Mouse (Mus musculus) heart, adult 2 months (tissue): ENCODE data around the gene Cacna1a. TPM values are rescaled to one million over a fixed set of nuclear protein-coding genes. Genes with fewer than 3 reads are reported as not detected.

Source experiments
- DNase-seq, 2 experiments: peaks; one replicate each; pipeline ENCODE4 v3.0.0; 2021
- H3K27ac ChIP-seq: fragments of 200-600 bp; 2 replicates; pipeline ENCODE4 v1.8.1; 2022
- H3K27me3 ChIP-seq: fragments of 200-500 bp; 2 replicates; pipeline ENCODE4 v1.6.1; 2012; ENCODE audit warnings: mild to moderate bottlenecking, low read length, inconsistent platforms, mixed read lengths; ENCODE audit not compliant: control insufficient read depth, insufficient read depth
- H3K36me3 ChIP-seq: fragments of 200-500 bp; 2 replicates; pipeline ENCODE4 v1.6.1; 2012; ENCODE audit warnings: low read length, inconsistent platforms; ENCODE audit not compliant: control insufficient read depth, insufficient read depth
- H3K4me1 ChIP-seq: fragments of 200-500 bp; 2 replicates; pipeline ENCODE4 v1.6.1; 2011; ENCODE audit warnings: low read length; ENCODE audit not compliant: control insufficient read depth, insufficient read depth
- H3K4me3 ChIP-seq: fragments of 200-600 bp; 2 replicates; pipeline ENCODE4 v1.8.1; 2022
- H3K79me2 ChIP-seq: fragments of 200-500 bp; replicated peaks from 2 replicates; pipeline ENCODE4 v1.6.1; 2012; ENCODE audit warnings: mild to moderate bottlenecking, inconsistent platforms, low read length, moderate library complexity, mixed read lengths; ENCODE audit not compliant: control insufficient read depth, insufficient read depth
- H3K9ac ChIP-seq: fragments of 200-500 bp; 2 replicates; pipeline ENCODE4 v1.6.1; 2012; ENCODE audit warnings: low read depth, mild to moderate bottlenecking, control low read depth, inconsistent platforms, low read length, mixed read lengths
- CTCF ChIP-seq: fragments of 200-600 bp; IDR thresholded peaks from 2 replicates; pipeline ENCODE4 v1.8.1; 2022; ENCODE audit warnings: antibody characterized with exemption, mild to moderate bottlenecking, moderate library complexity
- EP300 ChIP-seq: fragments of 200-500 bp; IDR thresholded peaks from 2 replicates; pipeline ENCODE4 v1.6.1; 2011; ENCODE audit warnings: low read depth, low read length, control low read depth; ENCODE audit not compliant: insufficient read depth
- POLR2A ChIP-seq: fragments of 200-500 bp; IDR thresholded peaks from 2 replicates; pipeline ENCODE4 v1.6.1; 2011; ENCODE audit warnings: mild to moderate bottlenecking, low read depth, low read length, control low read depth; ENCODE audit not compliant: insufficient read depth
- WGBS: fragments of 180-500 bp; shearing (Covaris S2); methylation state at CpG from one replicate; pipeline ENCODE4 v1.1.7; 2018; 5-methylcytosine and 5-hydroxymethylcytosine counted together
- intact Hi-C: fragments of 180-260 bp; cut with DNase I; formaldehyde crosslinking; loops from one replicate; pipeline ENCODE4 v1.15.1; 2025
- polyA plus RNA-seq: library from polyadenylated mRNA; depleted of rRNA; stranded (reverse); fragments of >200 nt; gene quantifications from 2 replicates; pipeline ENCODE4 v1.2.3, GENCODE M21; 2012
- total RNA-seq, 2 experiments: library from RNA; stranded (reverse); gene quantifications; 2 replicates each; pipeline ENCODE4 v1.2.3; 2021

Cacna1a gene
- total and polyA plus RNA-seq, 3 experiments = 2.5 to 4.4 (median 2.7) TPM

DNA sequence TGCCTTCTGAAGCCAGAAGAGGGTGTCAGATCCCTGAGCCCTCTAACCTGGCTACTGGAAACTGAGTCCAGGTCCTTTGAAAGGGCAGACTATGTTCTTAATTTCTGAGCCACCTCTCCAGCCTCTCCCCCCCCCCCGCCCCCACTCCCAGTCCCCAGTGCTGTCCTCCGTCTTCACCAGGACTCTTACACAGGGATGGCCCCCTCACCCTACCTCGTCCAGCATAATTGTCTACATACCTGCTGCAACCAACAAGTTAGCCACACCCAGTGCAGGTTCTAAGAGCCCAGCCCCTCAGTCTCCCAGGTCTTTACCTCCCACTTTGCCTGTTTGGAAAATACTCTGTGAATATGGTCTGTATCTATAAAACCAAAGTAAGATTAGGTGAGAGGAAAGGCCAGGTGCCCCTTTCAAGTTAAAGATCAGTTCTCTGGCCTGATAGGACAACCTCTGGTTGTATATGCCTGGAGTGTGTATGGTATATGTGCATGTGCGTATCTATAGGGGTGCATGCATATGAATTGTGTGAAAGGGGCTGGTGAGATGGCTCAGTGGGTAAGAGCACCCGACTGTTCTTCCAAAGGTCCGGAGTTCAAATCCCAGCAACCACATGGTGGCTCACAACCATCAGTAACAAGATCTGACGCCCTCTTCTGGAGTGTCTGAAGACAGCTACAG is 252.5 kb downstream of the Cacna1a start:
- 79% methylated on average over 7 of the region's 7 CpGs for WGBS
- intact Hi-C loops = loop anchor here (2.0 kb wide), 1 partner anchor 170 kb away; no protein-coding TSS in a partner anchor

DNA sequence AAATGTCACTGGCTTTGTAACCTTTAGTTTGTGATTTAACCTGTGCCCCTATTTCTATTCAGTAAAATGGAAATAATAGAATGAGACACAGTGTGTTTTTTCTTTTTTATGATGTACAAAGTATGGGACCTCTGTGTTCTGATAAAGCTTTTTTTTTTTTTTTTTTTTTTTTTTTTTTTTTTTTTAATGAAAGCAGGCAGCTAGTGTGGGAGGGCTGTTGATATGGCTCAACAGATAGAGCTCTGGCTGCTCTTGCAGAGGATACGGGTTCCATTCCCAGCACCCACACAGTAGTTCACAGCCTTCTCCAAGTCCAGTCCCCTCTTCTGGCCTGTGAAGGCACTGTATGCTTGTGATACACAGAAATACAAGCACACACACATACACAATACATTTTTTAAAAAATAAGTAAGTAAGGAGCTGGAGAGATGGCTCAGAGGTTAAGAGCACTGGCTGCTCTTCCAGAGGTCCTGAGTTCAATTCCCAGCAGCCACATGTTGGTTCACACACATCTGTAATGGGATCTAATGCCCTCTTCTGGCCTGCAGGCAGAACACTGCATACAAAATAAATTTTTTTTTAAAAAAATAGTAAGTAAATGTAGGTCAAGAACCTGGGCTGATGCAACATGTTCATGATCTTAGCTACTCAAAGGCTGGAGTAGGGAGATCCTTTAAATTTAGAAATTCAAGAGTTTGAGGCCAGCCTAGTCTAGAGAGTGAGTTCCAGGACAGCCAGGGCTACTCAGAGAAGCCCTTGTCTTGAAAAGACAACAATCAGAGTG is 253.5 kb downstream of the Cacna1a start:
- H3K36me3 ChIP-seq = no peaks in the 10 kb centered on the region
- intact Hi-C loops = loop anchor here (2.0 kb wide), 1 partner anchor 169 kb away; no protein-coding TSS in a partner anchor
- 70% methylated on average over 1 of the region's 1 CpGs for WGBS

More for the DNA sequence above, 252.5 kb downstream of the Cacna1a start:
- DNase-seq = no peak
- H3K79me2 ChIP-seq = no peaks in the 10 kb centered on the region
- H3K9ac ChIP-seq = no peak overlapping the region
- no peaks in the 10 kb centered on the region for H3K36me3 ChIP-seq
- H3K27ac ChIP-seq = no peak overlapping the region
- no peak overlapping the region for H3K4me3 ChIP-seq
- TF ChIP-seq EP300 (no peak), POLR2A (no peak), CTCF (no peak)
- no peaks in the 10 kb centered on the region for H3K27me3 ChIP-seq
- H3K4me1 ChIP-seq = peaks cover 2% of the 10 kb centered on the region; the same call in 1 of the 2 replicates

DNA sequence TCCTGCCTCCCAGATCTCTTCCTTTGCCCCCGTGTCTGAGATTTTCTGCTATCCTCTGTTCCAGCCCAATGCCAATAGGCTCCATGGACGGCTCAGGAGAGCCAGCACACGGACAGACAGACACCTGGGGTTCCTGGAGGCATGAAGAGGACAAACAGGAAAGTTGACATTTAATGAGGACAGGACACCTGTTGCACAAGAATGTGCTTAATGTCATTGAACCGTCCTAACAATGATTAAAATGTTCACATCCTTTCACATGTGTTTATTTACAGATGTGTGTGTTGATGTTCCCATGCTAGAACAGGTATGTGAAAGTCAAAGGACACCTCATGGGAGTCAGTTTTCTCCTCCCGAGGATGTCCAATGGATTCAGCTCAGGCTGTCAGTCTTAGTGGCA is 254.8 kb downstream of the Cacna1a start:
- no peak overlapping the region for H3K4me3 ChIP-seq
- 71% methylated on average over 5 of the region's 5 CpGs for WGBS
- H3K9ac ChIP-seq = no peak overlapping the region
- H3K27ac ChIP-seq = no peak overlapping the region
- no peak for TF ChIP-seq CTCF
- no peak for TF ChIP-seq EP300
- TF ChIP-seq POLR2A = no peak
- no peaks in the 10 kb centered on the region for H3K27me3 ChIP-seq
- H3K36me3 ChIP-seq = no peaks in the 10 kb centered on the region
- H3K79me2 ChIP-seq = no peaks in the 10 kb centered on the region
- peaks cover 5% of the 10 kb centered on the region for H3K4me1 ChIP-seq
- intact Hi-C loops = no loop called here
- no peak for DNase-seq

More for the DNA sequence above, 253.5 kb downstream of the Cacna1a start:
- no peak overlapping the region for H3K9ac ChIP-seq
- no peak overlapping the region for H3K27ac ChIP-seq
- peaks cover 2% of the 10 kb centered on the region; the same call in 1 of the 2 replicates for H3K4me1 ChIP-seq
- no peaks in the 10 kb centered on the region for H3K27me3 ChIP-seq
- H3K4me3 ChIP-seq = no peak overlapping the region
- TF ChIP-seq EP300 = no peak
- DNase-seq = no peak
- H3K79me2 ChIP-seq = no peaks in the 10 kb centered on the region

DNA sequence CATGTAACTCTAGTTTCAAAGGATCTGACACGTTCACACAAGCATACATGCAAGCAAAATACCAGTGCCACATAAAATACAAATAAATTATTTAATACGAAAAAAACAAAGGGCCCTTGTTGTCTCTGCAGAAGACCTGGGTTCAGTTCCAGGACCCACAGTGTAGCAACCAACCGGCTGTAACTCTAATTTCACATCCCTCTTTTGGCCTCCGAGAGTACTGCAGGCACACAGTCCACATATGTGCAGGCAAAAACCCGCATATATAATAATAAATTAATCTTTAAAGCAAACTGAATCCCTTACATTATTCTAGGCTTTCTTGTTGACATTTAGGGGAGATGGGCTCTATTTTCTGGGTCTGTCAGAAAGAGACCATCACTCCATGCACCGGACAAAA is 258.6 kb downstream of the Cacna1a start:
- no peak for DNase-seq
- Histone ChIP-seq H3K4me1 (peaks cover 3% of the 10 kb centered on the region; the same call in 1 of the 2 replicates), H3K27me3 (no peaks in the 10 kb centered on the region), H3K27ac (no peak overlapping the region), H3K36me3 (no peaks in the 10 kb centered on the region), H3K9ac (no peak overlapping the region), H3K79me2 (no peaks in the 10 kb centered on the region), H3K4me3 (no peak overlapping the region)
- TF ChIP-seq EP300 (no peak), CTCF (peak; percentile 24)
- intact Hi-C loops = no loop called here
- WGBS = 61% methylated on average over 6 of the region's 6 CpGs

DNA sequence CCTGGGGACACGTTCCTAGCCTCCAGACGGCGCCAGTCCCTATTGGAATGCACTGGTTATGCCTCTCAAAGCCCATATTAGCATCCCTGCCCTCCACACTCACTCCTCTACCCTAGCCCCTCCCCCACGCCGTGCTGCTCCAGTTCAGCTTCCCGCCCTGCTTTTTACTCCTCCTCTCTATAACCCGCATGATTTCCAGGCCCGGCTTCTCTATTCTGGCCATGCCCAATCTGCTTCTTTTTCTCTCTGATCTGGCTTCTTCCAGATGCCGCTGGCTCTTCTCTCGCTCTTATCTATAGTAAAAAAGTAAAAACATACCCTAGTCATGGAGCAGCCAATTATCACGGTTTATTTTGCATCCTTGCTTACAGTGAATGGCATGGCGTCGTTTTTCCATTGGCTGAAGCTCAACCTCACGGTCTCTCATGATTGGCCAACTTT is 259.2 kb downstream of the Cacna1a start:
- TF ChIP-seq POLR2A = no peak
- TF ChIP-seq EP300 = no peak
- no peak for TF ChIP-seq CTCF
- peaks cover 3% of the 10 kb centered on the region; the same call in 1 of the 2 replicates for H3K4me1 ChIP-seq
- DNase-seq = peak in 1 of 2 experiments; percentile 20
- H3K36me3 ChIP-seq = no peaks in the 10 kb centered on the region
- H3K79me2 ChIP-seq = no peaks in the 10 kb centered on the region
- no peaks in the 10 kb centered on the region for H3K27me3 ChIP-seq
- WGBS = 4% methylated on average over 14 of the region's 14 CpGs
- intact Hi-C loops = no loop called here
- H3K9ac ChIP-seq = no peak overlapping the region; the same call in 1 of the 2 replicates
- H3K4me3 ChIP-seq = no peak overlapping the region
- no peak overlapping the region for H3K27ac ChIP-seq

DNA sequence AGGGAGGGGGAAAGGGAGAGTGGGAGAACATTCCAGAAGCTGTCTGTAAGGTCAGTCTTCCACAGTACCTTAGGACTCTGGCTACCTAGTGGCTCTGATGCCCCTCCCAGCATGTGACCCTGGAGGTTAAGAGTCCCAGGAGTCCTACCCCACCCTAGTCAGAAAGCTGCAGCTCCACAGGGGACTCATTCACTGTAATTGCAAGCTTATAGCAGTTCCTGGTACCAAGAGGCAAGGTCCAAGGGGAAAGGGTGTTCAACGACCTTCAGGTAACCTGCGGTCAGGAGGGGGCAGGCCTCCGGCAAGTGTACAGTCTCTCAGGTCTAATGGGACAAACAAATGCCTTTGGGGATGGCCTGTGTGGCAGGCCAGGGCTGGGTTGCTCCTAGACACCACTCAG is 262.0 kb downstream of the Cacna1a start:
- no peak overlapping the region for H3K9ac ChIP-seq

More for the DNA sequence above, 262.0 kb downstream of the Cacna1a start:
- Histone ChIP-seq H3K36me3 (no peaks in the 10 kb centered on the region), H3K4me1 (peaks cover 4% of the 10 kb centered on the region; the same call in 1 of the 2 replicates), H3K27ac (no peak overlapping the region), H3K27me3 (no peaks in the 10 kb centered on the region), H3K79me2 (no peaks in the 10 kb centered on the region), H3K4me3 (no peak overlapping the region)
- DNase-seq = no peak
- intact Hi-C loops = no loop called here
- 67% methylated on average over 3 of the region's 3 CpGs for WGBS
- TF ChIP-seq CTCF = no peak
- no peak for TF ChIP-seq POLR2A
- TF ChIP-seq EP300 = no peak
